Mouse (Mus musculus) adrenal gland, adult 18-20 months (tissue): ENCODE data around the gene 1700003E16Rik. TPM values are rescaled to one million over a fixed set of nuclear protein-coding genes. Genes with fewer than 3 reads are reported as not detected.
A peak's percentile ranks its signal among the peaks of the same experiment; 100 is the strongest.

Experiments
- DNase-seq, 2 experiments: peaks; one replicate each; pipeline ENCODE4 v3.0.0; 2021 to 2022; ENCODE audit warnings: low spot score in 2 of 2
- total RNA-seq, 2 experiments: library from RNA; stranded (reverse); gene quantifications; 1 replicate in 1 of 2; 2 replicates in 1 of 2; pipeline ENCODE4 v1.2.3; 2021

1700003E16Rik gene
- total RNA-seq, 2 experiments from 2014 or later = 1.1 to 1.4 TPM

DNA sequence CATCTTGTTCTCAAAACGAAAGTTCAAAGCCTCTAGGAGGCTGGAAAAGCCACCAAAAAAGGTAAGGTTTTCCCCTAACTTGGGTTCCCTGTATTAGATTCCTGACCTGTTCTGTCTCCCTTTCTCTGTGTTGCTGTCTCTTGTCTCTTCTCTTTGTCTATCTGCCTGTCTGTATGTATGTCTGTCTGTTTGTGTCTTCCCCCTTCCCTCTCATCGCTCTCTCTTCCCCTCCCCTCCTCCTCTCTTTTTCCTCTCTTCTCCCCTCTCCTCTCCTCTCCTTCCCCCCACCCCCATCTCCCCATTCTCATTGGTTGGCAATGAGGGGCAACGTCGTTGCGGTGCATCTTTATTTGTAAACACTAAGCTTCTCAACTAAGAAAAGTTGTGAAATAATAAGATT lies 30.9 kb upstream of the 1700003E16Rik start, which contains the start of gene Ino80b:
TSS of gene Ino80b (minus strand) at position 101 of the 400 bp plus-strand sequence.
- no peak for DNase-seq

DNA sequence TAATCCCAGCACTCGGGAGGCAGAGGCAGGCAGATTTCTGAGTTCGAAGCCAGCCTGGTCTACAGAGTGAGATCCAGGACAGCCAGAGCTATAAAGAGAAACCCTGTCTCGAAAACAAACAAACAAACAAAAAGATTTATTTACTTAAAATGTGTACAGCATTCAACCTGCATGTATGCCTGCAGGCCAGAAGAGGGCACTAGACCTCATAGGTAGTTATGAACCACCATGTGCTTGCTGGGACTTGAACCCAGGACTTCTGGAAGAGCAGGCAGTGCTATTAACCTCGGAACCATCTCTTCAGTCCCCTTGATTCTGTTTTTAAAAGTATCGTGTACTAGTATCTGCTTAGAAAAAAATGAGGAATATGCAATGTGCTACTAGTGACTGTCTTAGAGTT lies 28.8 kb upstream of the 1700003E16Rik start:
- DNase-seq = no peak

DNA sequence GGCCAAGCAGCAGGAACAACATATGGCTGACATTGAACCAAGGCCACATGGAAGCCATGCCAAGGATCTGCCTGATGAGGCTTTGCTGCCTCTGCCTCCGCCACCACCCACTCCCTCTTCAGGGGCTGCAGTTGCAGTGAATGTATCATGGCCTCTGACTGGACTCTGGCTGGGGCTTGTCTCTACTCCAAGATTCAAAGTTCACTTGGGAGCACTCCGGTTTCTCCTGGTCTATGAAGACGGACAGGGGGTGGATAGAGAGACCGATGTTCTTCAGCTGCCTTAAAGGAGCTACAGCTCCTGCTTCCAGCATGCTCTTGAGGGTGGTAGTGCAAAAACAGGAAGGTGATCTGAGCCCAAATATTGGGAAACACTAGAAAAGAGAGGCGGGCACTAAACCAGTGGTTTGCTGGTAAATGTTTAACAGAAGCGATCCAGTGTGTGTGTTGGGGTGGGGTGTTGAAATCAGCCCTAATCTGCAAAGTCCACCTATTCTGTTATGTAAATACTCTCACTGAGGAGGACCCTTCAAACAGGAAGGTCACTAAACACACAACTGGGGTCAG lies 24.7 kb upstream of the 1700003E16Rik start:
- no peak for DNase-seq

DNA sequence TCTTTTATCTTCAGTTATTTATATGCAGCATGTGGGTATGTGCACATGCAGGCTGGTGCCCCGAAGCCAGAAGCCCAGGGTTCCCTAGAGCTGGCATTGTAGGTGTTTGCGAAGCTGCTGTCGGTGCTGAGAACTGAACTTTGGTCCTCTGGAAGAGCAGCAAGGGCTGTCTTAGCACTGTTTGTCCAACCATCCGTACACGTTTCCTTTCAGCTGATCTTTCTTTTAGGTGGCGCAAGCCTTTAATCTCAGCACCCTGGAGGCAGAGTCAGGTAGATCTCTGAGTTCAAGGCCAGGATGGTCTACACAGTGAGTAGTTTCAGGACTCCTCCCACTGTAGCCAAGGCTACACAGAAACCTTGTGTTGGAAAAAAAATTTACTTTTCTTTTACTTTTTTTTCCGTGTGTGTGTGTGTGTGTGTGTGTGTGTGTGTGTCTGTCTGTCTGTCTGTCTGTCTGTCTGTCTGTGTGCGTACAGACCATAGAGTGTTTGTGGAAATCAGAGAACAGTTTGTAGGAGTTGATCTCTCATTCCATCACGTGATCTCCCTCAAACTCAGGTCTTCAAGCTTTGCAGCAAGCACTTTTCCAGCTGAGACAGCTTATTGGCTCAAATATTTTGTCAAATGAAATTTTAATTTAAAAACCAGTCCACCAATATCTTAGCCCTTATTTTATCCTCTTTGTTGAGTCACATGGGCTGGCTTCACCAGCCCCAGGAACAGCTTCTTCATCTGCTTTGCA lies 23.9 kb upstream of the 1700003E16Rik start:
- DNase-seq = no peak

DNA sequence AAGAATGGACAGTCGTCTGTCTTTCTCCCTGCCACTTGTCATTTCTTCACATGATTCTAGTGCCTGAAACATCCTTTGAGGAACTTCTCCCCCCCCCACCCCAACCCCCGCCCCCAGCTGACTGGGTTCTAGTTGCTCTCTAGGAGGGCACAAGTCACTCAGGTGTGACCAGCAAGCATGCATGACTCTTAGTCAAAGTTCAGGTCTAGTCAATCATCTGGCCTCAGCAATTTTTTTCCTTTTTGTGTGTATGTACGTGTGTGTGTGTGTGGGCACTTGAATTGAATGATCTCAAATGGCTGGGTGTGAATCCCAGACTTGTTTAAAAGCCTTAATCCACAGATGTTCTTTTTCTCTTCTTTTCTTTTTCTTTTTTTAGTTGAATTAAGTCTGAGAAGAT lies 22.0 kb upstream of the 1700003E16Rik start:
- no peak for DNase-seq

DNA sequence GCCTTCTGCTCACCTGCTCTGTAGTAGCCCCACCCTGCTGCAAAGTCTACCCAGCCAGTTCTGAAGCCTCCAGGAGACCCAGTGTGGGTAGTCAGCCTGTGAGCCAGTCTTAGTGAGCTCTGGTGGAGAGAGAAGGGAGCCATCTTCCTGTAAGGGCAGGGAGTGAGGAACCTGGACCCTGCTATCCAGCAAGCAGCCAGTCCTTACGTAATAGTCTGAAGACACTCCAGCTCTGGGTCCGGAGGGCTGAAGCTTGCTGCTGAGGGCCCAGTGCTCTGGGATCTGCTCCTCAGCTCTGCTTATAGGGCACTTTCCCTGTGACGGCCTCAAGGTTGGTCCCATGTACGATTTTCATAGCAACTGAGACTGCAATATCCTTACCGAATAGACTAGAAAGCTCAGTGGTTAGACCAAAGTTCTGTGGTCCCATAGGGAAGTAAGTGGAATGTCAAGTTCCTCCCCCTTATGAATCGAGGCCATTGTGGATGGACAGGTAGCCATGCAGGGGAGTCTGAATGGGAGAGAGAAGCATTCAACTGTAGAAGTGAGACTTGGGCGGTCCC lies 21.2 kb upstream of the 1700003E16Rik start, which contains the start of gene Rtkn:
TSS of gene Rtkn (plus strand) at position 513 of the 563 bp plus-strand sequence.
- no peak for DNase-seq

DNA sequence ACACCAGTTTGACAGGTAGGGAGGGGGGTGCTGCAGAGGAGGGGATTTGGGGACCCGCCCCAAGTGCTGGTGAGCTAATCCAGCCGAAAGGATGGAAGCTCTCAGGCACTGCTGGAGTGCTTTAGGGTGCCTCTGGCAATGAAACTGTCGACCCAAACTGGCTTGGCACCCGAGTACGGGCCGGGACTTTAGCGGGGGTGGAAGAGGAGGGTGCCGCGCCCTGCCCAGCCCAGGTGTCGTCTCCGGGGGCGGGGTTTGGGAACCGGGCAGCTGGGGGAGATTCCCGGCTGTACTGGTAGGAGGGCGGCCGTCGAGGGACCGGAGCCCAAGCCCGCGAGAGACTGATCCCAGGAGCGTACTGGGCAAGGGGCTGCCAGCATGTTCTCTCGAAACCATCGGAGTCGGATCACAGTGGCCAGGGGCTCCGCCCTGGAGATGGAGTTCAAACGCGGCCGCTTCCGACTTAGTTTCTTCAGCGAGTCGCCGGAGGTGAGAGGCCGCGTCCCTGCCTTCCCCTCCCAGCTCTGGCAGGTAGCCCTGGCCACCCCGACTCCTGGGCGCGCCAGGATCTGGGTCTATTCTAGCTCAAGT lies 20.5 kb upstream of the 1700003E16Rik start:
- no peak for DNase-seq

DNA sequence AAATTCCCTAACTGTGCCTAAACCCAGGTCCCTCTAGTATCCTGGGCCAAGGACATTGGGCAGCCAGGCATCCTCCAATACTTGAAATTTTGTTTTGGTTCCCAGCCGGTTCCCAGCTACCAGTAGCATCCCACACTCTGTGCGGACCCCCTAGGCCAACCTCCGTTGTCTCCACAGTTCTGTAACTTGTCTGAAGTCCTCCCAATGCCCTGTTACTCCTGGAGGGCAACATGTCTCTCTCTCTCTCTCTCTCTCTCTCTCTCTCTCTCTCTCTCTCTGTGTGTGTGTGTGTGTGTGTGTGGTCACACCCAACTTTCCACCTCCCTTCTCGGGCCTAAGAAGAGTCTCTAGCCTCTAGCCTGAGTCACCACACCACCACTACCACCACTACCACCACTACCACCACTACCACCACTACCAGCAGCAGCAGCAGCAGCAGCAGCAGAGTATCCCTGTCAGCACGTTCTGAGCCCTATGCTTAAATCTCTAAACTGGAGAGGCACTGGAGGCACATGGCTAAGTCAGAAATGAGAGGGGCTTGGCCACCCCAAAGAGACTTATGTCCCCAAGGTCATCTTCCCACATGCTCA lies 19.8 kb upstream of the 1700003E16Rik start:
- DNase-seq = no peak

DNA sequence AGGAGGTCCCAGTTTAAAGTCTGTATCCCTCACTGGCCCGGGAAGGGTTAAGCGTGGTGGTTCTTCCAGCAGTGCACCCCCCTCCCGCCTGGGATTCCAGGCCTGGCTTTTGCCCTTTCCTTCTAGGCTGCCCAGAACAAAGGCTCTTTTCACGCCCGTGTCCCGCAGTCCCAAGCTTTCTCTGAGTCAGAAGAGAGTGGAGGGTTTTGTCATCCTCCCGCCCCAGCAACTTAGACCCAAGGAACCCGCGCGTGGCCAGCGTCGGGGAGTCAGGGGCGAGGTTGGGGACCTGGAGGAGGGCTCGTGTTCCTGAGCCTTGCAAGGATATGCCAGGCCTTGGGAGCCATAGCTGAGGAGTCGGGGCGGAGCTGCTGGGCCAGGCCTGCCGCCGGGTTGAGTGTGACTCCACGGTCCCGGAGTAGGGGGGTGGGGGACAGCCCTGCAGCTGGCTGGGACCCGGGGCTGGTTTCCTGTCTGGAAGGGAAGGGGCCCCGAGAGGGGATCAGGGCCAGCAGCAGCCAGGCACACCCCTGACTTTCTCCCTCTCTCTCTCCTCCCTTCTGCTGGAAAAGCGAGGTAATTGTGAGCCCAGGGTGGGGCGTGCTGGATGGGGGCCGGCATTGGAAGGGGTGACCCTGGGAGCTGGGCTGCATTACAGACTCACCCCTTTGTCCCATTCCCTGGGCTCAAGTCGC lies 19.2 kb upstream of the 1700003E16Rik start:
- peak; percentile 61 to 65 for DNase-seq

DNA sequence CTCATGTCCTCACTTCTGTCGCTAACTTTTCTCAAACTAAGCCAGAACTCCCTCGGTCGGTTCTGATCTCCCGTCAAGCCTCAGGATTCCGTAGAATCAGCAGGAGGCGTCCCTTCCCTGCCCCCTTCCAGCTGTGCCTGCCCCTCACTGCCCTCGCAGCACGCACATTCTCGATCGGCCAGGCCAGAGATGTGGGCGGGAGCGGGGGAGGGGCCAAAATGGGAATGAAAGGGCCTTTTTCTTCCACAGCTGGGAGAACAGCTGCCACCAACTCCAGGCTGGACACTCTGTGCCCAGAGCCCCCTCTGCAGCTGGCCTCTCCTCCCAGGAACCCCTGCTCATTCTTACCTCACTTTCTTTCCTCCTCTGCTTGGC lies 18.6 kb upstream of the 1700003E16Rik start:
- peak; percentile 84 to 88 for DNase-seq

DNA sequence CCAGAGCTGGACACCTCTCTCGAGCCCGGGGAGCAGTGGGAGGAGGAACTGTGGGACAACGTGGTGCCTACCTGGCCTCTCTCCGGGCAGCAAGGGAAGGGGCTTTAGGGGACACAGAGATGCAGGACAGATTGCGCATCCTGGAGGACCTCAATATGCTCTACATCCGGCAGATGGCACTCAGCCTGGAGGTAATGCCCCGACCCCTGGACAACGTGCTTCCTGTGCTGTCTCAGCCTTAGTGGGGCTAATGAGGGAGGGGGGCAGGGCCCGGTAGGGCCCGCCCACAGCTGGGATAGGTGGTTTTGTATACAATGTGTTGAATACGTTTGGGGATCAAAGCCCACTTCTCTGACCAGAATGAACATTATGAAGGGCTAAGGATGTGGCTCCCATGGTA lies 18.1 kb upstream of the 1700003E16Rik start:
- no peak for DNase-seq

DNA sequence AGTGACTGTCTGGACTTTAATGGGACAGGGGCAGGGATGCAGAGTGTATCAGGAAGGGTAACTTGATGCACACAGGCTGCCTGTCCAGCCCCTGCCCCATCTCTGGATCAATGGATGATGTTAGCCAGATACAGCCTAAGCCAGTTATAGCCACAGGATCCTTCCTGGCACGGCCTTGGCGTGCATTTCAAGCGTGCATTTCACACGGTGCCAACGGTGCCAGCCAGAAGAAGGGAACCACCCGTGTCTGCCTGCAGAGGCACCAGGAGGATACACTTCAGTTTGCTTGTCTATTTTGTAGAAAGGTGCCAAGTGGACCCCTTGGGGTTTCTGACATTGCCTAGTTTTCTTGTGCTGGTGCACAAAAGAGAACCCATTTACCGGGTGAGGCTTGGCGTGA lies 16.2 kb upstream of the 1700003E16Rik start:
- DNase-seq = no peak

DNA sequence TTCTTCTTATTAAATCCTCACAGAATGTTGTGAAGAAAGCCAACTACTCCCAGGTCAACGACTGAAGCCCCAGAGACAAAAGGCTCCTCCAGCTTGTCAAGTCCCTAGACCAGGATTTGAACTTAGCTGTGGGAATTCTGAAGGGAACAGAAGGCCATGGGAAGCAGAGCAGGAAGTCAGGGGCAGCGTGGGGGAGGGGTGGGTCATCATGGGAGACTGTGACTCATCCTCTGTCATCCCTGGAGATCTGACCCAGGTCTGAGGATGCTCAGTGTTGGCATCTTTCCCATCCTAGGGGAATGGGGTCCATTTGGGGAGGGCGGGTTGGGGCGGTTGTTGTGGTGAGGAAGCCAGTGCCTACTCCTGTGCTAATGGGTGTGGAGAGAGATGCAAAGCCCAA lies 14.6 kb upstream of the 1700003E16Rik start:
- DNase-seq = no peak

DNA sequence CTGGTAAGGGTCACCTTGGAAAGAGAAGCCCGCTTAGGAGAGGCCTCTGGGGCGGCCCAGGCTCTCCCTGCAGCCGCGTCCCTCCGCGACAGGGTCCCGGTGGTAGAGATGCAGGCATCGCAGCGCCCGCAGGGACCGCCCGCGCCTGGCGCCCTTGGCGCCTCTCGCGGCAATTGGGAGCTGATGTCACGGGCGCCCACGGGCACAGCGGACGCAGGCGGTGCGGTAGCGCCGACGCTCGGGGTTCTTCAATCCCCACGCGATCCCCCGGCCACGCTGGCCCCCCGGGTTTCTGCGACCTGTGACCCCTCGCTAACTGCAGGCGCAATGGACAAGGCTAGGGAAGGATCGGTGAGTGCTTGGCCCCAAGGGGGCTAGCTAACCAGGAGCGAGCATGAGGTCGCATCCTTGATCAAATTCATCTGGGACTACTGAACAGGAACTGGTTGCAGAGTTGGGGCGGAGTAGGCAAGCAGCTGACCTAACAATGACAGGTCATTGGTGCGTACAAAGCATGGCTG lies 13.9 kb upstream of the 1700003E16Rik start:
- DNase-seq = no peak

DNA sequence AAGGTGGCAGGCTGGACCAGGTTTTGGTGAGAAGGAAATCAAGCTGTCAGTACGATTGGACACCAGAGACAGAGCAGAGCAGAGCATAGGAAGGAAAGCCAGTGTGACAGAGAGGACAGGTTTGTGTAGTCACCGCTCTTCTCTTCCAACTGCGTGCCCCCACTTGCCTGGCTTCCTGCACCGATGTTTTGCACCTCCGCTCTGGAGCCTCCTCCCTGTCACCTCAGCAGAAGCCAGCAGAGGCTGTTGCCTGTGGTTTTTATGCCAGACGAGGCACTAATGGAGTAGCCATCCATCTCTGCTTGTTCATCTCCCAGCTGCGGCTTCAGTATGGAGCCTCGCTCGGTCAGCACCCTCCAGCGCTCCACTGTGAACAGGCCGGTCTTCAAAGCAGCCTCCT lies 13.3 kb upstream of the 1700003E16Rik start:
- no peak for DNase-seq

DNA sequence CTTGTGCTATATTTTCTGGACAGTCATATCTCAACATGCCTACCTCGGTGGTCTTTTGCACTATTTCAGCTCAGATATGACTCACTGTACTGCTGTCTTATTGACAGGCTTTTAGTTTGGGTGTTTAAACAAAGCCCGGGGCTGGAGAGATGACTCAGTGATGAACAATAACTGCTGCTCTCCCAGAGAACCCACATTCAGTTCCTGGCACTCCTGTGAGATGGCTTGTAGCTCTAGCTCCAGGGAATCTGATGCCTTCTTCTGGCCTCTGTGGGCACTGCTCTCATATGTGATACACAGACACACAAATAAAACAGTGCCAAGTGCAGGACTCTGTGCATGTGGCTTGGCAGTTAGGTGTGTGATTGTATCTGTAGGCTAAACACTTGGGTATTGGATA lies 11.0 kb upstream of the 1700003E16Rik start:
- DNase-seq = no peak

DNA sequence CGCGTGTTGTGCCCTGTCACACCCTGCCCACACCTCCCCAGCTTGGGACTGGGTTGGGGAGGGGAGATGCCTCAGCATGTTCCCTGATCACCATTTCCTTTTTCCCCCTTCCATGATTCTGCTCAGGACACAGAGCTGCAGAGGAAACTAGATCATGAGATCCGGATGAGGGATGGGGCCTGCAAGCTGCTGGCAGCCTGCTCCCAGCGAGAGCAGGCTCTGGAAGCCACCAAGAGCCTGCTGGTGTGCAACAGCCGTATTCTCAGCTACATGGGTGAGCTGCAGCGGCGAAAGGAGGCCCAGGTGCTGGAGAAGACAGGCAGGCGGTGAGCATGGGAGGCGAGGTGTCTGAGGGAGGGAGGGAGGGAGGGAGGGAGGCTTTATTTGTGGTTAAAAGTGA lies 10.4 kb upstream of the 1700003E16Rik start:
- DNase-seq = no peak

DNA sequence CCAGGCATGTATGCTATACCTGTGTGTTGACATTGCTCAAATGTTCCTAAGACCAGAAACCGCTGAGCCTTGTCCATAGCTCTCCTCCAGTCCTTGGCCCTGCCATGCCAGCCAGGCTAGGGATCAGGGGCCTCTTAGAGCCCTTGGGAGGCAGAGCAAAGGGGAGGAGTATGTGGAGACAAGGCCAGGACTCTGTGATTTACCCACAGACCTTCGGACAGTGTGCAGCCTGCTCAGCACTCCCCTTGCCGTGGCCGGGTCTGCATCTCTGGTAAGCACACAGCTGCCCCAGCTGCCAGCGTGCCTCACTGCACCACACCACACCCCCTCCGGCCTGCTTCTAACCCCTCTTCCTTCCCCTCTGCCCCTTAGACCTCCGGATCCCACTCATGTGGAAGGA lies 8.9 kb upstream of the 1700003E16Rik start:
- no peak for DNase-seq

DNA sequence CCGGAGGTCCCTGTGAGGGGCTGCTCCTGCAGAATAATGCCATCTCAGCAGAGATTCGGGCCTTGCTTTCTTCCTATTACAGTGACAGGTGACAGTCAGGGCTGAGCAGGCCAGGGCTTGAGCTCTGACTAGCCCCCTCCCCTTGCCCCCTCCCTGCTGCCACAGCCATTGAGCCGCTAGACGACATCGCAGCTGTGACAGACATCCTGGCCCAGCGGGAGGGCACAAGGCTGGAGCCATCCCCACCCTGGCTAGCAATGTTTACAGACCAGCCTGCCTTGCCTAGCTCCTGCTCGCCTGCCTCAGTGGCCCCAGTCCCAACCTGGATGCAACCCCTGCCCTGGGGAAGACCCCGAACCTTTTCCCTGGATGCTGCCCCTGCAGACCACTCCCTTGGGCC lies 4.5 kb upstream of the 1700003E16Rik start:
- DNase-seq = no peak

DNA sequence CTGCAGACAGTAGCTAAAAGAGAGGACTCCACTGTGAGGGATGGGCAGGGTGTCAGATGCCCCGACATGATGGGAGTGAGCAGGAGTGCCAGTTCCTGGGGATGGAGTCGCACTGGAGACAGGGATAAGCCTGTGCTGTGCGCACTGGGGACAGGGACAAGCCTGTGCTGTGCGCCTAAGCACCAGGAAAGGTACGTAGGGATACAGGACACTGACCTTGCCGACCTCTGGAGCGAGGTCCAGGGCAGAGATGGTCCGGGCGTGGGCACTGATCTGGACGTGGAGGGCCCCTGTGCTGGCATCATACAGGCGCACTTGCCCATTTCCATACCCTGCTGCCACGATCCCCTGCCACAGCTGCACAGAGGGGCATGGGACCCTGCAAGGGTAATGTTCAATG lies 3.2 kb upstream of the 1700003E16Rik start:
- no peak for DNase-seq

DNA sequence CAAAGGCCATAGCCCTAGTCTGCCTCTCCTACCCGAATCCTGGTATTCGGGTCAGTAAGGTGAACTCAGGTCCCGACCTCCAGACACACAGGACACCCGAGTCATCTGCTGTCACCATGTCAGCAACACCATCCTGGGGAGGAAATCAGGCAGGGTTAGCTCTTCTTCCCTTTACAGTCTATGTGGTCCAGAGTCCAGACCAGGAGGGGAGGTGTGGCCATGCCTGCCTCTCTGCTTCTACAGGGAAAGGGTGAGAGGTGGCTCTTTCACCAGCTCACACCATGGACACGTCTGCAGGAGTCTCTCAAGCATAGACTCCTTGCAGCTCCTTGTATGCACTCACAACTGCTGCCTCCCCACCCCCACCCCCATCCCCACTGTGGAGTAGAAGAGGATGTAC lies 2.7 kb upstream of the 1700003E16Rik start:
- no peak for DNase-seq
